Mouse (Mus musculus): Measurements from ENCODE around the gene Foxc2.

- TF ChIP-seq CTCF (IDR thresholded peaks at IDR 0.05; ENCODE audit: control insufficient read depth, insufficient read depth, low read length) (no peak), POLR2A (IDR thresholded peaks at IDR 0.05; ENCODE audit: borderline replicate concordance, control insufficient read depth, low read depth, low read length) (no peak)
Observed at GRCm38 (mm10) chr8:121086004-121086900, 29.7 kb upstream of the Foxc2 start.

Measured in bone marrow, adult 2 months (tissue).